Mouse (Mus musculus) forebrain, embryonic 12.5 days (tissue): ENCODE results near the gene Gm20388. TPM values are rescaled to one million over a fixed set of nuclear protein-coding genes. Genes with fewer than 3 reads are reported as not detected.

Experiments
- ATAC-seq: fragments of 200-750 bp; cut with Nextera tagmentation; 2 replicates; pipeline ENCODE4 v1.8.0; 2017; ENCODE audit warnings: moderate TSS enrichment; ENCODE audit not compliant: low FRiP score
- H3K27ac ChIP-seq: fragments of 300-500 bp; sonication (generic); 2 replicates; pipeline ENCODE4 v1.5.1; 2016; ENCODE audit warnings: mild to moderate bottlenecking
- H3K27me3 ChIP-seq: fragments of 300-500 bp; sonication (generic); 2 replicates; pipeline ENCODE4 v1.6.1; 2016; ENCODE audit warnings: mild to moderate bottlenecking
- H3K36me3 ChIP-seq: fragments of 300-500 bp; sonication (generic); replicated peaks from 2 replicates; pipeline ENCODE4 v1.6.1; 2016; ENCODE audit warnings: mild to moderate bottlenecking
- H3K4me1 ChIP-seq: fragments of 300-500 bp; sonication (generic); 2 replicates; pipeline ENCODE4 v1.6.1; 2016
- H3K4me2 ChIP-seq: fragments of 300-500 bp; sonication (generic); 2 replicates; pipeline ENCODE4 v1.6.1; 2016; ENCODE audit warnings: mild to moderate bottlenecking, moderate library complexity
- H3K4me3 ChIP-seq: fragments of 300-500 bp; sonication (generic); replicated peaks from 2 replicates; pipeline ENCODE4 v1.5.1; 2016; ENCODE audit warnings: mild to moderate bottlenecking
- H3K9ac ChIP-seq: fragments of 300-500 bp; sonication (generic); 2 replicates; pipeline ENCODE4 v1.6.1; 2016; ENCODE audit warnings: mild to moderate bottlenecking
- H3K9me3 ChIP-seq: fragments of 300-500 bp; sonication (generic); 2 replicates; pipeline ENCODE4 v1.6.1; 2016
- WGBS: fragments of 180-500 bp; shearing (Covaris S2); methylation state at CpG from one replicate; pipeline ENCODE4 v1.1.7; 2016; 5-methylcytosine and 5-hydroxymethylcytosine counted together
- polyA plus RNA-seq: library from polyadenylated mRNA; unstranded; fragments of >200 nt; fragmentation: Nextera tagmentation; extraction: Ambion mirVana; gene quantifications from 2 replicates; pipeline ENCODE4 v1.2.1, GENCODE M21; 2016

The Gm20388 gene
- polyA plus RNA-seq, 1 experiment from 2014 or later, result not detected

DNA sequence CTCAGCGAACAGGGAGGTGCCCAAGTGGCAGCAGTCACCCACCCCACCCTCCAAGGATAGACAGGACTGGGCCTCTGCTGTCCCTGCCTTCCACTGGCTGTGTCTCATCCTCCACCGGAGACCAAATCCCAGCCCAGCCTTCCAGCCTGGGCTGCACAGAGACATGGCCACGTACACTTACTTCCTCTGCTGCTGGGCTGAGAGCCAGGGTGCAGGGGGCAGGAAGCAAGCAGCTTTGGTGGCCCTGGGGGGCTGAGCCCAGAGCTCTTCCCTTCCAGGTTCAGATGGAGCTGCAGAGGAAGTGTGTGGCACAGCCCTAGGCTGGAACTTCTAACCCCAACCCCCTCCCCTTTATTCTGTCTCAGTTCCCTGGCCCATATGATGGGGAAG, 2420.5 kb downstream of the Gm20388 start:
- H3K4me1 ChIP-seq, result peaks cover 34% of the 10 kb centered on the region
- no peak for ATAC-seq
- 84% methylated on average over 3 of the region's 3 CpGs for WGBS
- H3K9me3 ChIP-seq, result no peaks in the 10 kb centered on the region
- H3K4me2 ChIP-seq, result no peak overlapping the region
- H3K36me3 ChIP-seq, result no peaks in the 10 kb centered on the region
- H3K4me3 ChIP-seq, result no peak overlapping the region
- no peak overlapping the region for H3K9ac ChIP-seq
- peaks cover 33% of the 10 kb centered on the region for H3K27me3 ChIP-seq
- no peak overlapping the region for H3K27ac ChIP-seq

DNA sequence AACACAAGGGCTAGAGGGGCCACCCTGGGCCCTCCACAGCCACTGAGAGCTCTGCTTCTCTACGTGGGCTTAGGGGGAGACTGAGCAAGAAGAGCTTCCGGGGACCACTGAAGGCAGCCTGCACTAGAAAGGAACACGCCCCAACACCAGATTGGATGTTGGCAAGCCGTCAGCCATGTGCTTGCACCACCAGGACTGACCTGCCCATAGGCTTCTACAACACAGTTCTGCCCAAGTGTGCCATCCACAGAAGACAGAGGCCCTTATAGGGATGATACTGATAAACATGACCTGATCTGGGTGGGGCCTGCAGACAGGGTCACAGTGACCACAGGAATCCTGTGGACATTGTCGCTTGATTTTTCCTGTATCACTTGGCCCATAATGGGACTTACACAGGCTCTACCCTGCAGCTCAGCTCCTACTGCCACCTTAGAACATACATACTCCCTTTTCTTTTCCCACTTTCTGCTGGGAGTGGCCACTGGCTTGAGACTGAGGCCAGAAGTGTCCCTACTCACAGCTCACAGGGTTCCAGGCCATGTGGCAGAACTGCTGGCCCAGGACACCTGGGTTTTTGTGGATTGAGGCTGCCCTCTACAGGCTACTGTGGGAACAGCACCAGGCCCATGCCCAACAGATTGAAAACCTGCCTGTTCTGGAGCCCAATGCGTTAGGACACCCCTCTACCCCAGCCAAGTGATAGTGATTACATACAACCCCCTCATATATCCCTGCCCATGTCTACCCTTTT, 2422.3 kb downstream of the Gm20388 start:
- no peaks in the 10 kb centered on the region for H3K9me3 ChIP-seq
- H3K4me1 ChIP-seq, result peaks cover 40% of the 10 kb centered on the region
- H3K4me3 ChIP-seq, result no peak overlapping the region
- WGBS, result 64% methylated on average over 6 of the region's 6 CpGs
- H3K27ac ChIP-seq, result no peak overlapping the region
- H3K9ac ChIP-seq, result no peak overlapping the region
- ATAC-seq, result no peak
- no peak overlapping the region for H3K4me2 ChIP-seq
- peaks cover 51% of the 10 kb centered on the region for H3K27me3 ChIP-seq
- no peaks in the 10 kb centered on the region for H3K36me3 ChIP-seq

DNA sequence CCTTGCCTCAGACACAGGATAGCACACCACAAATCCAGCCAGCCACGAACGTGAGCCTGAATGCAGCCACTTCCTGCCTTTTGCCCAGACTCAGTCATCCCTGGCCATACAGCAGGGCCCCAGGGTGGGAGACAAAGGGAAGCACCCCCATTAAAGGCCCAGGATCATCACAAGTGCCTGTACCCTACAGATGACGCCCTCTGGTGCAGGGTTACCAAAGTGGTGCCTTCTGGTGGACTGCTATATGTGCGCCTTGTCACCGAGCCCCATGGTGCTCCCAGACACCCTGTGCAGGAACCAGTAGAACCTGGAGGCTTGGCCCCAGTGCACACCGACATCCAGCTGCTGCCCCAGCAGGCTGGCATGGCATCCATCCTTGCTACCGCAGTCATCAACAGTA, 2422.9 kb downstream of the Gm20388 start:
- H3K4me1 ChIP-seq, result peaks cover 36% of the 10 kb centered on the region
- H3K4me2 ChIP-seq, result no peak overlapping the region
- H3K4me3 ChIP-seq, result no peak overlapping the region
- WGBS, result 77% methylated on average over 7 of the region's 7 CpGs
- H3K27ac ChIP-seq, result no peak overlapping the region
- H3K9me3 ChIP-seq, result no peaks in the 10 kb centered on the region
- peaks cover 57% of the 10 kb centered on the region for H3K27me3 ChIP-seq
- H3K9ac ChIP-seq, result no peak overlapping the region
- no peak for ATAC-seq
- no peaks in the 10 kb centered on the region for H3K36me3 ChIP-seq

DNA sequence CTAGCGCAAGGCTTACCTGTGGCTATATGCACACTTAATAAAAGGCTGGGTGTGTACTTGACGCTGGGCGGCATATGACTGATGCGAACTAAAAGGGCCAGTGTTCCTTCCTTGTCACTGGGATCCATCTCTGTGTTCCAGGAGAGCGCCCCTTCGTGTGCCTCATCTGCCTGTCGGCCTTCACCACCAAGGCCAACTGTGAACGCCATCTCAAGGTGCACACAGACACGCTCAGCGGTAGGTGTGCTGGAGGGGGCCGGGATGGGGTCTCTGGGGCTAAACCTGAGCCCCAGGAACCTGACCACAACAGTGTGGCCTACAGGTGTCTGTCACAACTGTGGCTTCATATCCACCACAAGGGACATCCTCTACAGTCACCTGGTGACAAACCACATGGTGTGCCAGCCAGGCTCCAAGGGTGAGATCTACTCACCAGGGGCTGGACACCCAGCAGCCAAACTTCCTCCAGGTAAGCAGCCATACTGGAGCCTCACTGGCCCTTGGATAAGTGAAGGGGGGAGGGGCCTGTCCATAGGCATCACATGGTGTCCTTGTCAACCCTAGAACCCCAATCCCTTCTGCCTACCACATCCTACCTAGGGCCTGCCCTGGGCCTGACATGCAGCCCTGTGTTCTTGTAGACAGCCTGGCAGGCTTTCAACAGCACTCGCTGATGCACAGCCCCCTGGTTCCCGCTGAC, 2424.3 kb downstream of the Gm20388 start:
- no peaks in the 10 kb centered on the region for H3K36me3 ChIP-seq
- H3K27ac ChIP-seq, result no peak overlapping the region
- 81% methylated on average over 13 of the region's 13 CpGs for WGBS
- H3K4me2 ChIP-seq, result peak overlapping the region; percentile 95; the same call in 1 of the 2 replicates
- ATAC-seq, result no peak
- H3K9me3 ChIP-seq, result no peaks in the 10 kb centered on the region
- peaks cover 71% of the 10 kb centered on the region for H3K27me3 ChIP-seq
- peaks cover 24% of the 10 kb centered on the region for H3K4me1 ChIP-seq
- H3K4me3 ChIP-seq, result 0 out of 2 replicates have a peak overlapping the region, but pooled peaks have one; percentile 62
- no peak overlapping the region for H3K9ac ChIP-seq

DNA sequence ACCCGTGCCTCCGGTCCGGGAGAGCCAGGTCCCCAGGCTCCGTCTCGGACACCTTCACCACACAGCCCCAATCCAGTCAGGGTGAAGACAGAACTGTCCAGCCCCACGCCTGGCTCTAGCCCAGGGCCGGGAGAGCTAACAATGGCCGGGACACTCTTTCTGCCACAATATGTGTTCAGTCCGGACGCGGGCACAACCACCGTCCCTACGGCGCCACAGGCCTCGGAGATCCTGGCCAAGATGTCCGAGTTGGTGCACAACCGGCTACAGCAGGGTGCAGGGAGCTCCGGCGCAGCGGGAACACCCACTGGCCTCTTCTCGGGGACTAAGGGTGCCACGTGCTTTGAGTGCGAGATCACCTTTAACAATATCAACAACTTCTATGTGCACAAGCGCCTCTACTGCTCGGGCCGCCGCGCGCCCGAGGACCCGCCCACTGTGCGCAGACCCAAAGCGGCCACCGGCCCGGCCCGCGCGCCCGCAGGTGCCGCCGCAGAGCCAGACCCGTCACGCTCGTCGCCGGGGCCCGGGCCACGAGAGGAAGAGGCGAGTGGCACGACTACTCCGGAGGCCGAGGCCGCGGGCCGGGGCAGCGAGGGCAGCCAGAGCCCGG, 2425.1 kb downstream of the Gm20388 start:
- WGBS, result 7% methylated on average over 57 of the region's 57 CpGs
- Histone ChIP-seq H3K9me3 (no peaks in the 10 kb centered on the region), H3K27ac (no peak overlapping the region), H3K36me3 (no peaks in the 10 kb centered on the region), H3K9ac (peak overlapping the region; percentile 55), H3K4me1 (peaks cover 19% of the 10 kb centered on the region), H3K27me3 (peaks cover 79% of the 10 kb centered on the region), H3K4me2 (peak overlapping the region; percentile 95), H3K4me3 (peak overlapping the region; percentile 62)
- ATAC-seq, result peak; percentile 66

DNA sequence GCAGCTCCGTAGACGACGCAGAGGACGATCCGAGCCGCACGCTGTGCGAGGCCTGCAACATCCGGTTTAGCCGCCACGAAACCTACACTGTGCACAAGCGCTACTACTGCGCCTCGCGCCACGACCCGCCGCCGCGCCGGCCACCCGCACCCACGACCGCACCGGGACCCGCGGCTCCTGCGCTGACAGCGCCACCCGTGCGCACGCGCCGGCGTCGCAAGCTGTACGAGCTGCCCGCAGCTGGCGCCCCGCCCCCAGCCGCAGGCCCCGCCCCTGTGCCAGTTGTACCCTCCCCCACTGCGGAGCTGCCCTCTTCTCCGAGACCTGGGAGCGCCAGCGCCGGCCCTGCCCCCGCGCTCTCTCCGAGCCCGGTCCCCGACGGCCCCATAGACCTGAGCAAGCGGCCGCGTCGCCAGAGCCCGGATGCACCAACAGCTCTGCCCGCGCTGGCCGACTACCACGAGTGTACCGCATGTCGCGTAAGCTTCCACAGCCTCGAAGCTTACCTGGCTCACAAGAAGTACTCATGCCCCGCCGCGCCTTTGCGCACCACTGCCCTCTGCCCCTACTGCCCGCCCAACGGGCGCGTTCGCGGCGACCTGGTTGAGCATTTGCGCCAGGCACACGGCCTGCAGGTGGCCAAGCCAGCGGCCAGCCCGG, 2425.7 kb downstream of the Gm20388 start:
- peak overlapping the region; percentile 55 for H3K9ac ChIP-seq
- peaks cover 86% of the 10 kb centered on the region for H3K27me3 ChIP-seq
- no peaks in the 10 kb centered on the region for H3K36me3 ChIP-seq
- WGBS, result 3% methylated on average over 75 of the region's 81 CpGs
- H3K4me1 ChIP-seq, result peaks cover 19% of the 10 kb centered on the region
- no peak overlapping the region for H3K27ac ChIP-seq
- peak overlapping the region; percentile 62 for H3K4me3 ChIP-seq
- peak; percentile 75 for ATAC-seq
- peak overlapping the region; percentile 95 for H3K4me2 ChIP-seq
- no peaks in the 10 kb centered on the region for H3K9me3 ChIP-seq

DNA sequence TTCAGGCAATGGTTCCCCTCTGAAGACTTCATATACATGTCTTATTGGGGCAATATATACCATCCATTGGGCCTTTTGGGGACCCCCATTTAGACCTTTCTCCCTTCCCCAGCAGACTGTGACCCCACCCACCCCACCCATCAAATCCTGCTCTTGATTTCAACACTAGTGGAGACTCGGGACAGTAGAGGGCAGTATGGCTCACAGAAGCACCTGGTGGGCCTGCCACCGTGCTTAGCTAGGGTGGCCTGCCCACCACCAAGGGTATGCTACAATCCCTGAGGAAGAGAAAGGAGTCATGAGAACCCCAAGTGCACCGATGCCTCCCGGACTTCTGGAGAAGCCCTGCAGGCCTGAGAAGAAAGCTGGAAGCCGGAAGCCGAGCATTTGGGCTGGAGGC, 2428.2 kb downstream of the Gm20388 start:
- 47% methylated on average over 6 of the region's 6 CpGs for WGBS

DNA sequence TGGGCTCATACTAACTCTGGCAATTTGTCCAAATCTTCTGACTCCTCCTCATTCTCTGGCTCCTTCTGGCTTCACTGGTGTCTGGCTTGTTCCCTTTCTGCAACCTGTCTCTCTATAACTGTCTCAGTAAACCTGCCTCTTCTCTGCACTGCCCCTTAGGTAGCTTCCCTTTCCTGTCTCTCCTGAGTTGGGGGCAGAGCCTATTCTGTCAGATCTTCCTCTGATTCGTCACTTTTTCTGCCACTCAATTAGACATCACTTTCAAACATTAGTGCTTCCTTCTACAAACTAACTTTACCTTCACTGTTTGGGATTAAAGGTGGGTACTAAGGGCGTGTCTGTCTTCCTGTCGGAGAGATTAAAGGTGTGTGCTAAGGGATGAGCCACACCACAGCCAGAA, 2430.1 kb downstream of the Gm20388 start:
- 84% methylated on average over 3 of the region's 3 CpGs for WGBS
- peaks cover 34% of the 10 kb centered on the region for H3K4me1 ChIP-seq
- H3K4me2 ChIP-seq, result no peak overlapping the region
- no peak for ATAC-seq
- H3K4me3 ChIP-seq, result no peak overlapping the region
- peaks cover 99% of the 10 kb centered on the region for H3K27me3 ChIP-seq
- no peak overlapping the region for H3K9ac ChIP-seq
- H3K9me3 ChIP-seq, result no peaks in the 10 kb centered on the region
- no peaks in the 10 kb centered on the region for H3K36me3 ChIP-seq
- no peak overlapping the region for H3K27ac ChIP-seq

More for the DNA sequence above, 2428.2 kb downstream of the Gm20388 start:
- Histone ChIP-seq H3K4me3 (no peak overlapping the region), H3K9me3 (no peaks in the 10 kb centered on the region), H3K4me1 (peaks cover 31% of the 10 kb centered on the region), H3K27ac (no peak overlapping the region), H3K27me3 (peaks cover 99% of the 10 kb centered on the region), H3K9ac (no peak overlapping the region), H3K36me3 (no peaks in the 10 kb centered on the region), H3K4me2 (no peak overlapping the region)
- ATAC-seq, result no peak

DNA sequence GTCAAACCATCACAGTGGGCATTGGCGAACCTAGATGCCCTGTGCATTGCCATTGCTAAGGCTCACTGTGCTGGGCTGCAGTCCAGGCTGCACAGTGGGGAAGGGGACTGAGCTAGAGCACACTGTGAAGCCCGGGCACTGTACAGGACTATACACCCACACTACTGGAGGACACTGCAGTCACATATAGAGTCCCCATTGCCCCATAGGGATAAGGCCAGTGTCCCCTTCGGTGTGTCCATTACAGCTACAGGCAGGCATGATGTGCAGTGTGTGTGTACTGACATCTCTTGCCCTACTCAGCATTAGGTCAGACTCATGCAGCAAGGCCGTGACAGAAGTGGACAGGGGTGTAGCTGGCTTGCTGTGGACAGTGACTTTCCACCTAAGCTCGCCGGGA, 2431.1 kb downstream of the Gm20388 start:
- ATAC-seq, result no peak
- H3K27me3 ChIP-seq, result peaks cover 97% of the 10 kb centered on the region
- no peak overlapping the region for H3K4me3 ChIP-seq
- no peak overlapping the region for H3K27ac ChIP-seq
- H3K9ac ChIP-seq, result no peak overlapping the region
- no peak overlapping the region for H3K4me2 ChIP-seq
- WGBS, result 77% methylated on average over 6 of the region's 6 CpGs
- peaks cover 24% of the 10 kb centered on the region for H3K4me1 ChIP-seq
- H3K9me3 ChIP-seq, result no peaks in the 10 kb centered on the region
- no peaks in the 10 kb centered on the region for H3K36me3 ChIP-seq

DNA sequence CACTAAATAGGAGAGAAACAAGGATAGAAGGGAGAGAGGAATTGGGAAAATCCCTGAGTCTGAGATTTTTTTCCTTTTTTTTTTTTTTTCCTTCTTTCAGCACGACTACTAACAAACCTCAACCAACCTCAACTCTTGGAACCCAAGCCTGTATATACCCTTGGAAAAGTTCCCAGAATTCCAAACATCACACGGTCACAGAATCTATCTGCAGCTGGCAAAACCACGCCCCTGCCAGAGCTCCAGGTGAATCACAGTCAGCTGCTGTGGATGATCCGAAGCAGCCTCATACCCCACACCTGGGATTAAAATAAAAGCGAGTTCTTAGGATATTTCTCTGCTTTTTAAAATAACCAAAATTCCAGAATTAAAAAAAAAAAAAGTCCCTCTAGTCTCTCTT, 2431.7 kb downstream of the Gm20388 start:
- WGBS, result 56% methylated on average over 5 of the region's 5 CpGs
- Histone ChIP-seq H3K4me1 (peaks cover 21% of the 10 kb centered on the region), H3K36me3 (no peaks in the 10 kb centered on the region), H3K27ac (no peak overlapping the region), H3K9ac (no peak overlapping the region), H3K4me3 (no peak overlapping the region), H3K27me3 (peaks cover 95% of the 10 kb centered on the region), H3K9me3 (no peaks in the 10 kb centered on the region), H3K4me2 (no peak overlapping the region)
- no peak for ATAC-seq

DNA sequence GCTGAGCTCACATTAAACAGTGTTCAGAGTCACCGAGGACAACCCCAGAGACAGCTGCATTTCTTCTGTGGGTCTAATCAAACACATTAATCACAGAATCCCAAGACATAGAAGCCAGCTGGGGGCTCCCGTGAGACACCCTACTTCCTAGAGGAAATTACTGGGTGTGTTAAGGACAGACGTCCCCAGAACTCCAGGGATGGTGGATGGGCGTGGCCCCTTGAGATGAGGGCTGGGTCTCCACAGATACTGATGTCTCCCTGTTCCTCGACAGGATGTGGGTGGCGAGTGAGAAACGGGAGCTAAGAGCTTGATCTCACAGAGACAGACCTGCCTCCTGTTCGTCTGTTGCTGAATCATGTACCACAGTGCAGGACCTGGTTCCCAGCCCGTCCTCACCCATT, 2432.2 kb downstream of the Gm20388 start:
- no peaks in the 10 kb centered on the region for H3K9me3 ChIP-seq
- H3K4me1 ChIP-seq, result peaks cover 21% of the 10 kb centered on the region
- H3K36me3 ChIP-seq, result no peaks in the 10 kb centered on the region
- peaks cover 94% of the 10 kb centered on the region for H3K27me3 ChIP-seq
- H3K4me2 ChIP-seq, result peak overlapping the region; percentile 49
- H3K9ac ChIP-seq, result no peak overlapping the region
- no peak overlapping the region for H3K4me3 ChIP-seq
- 7% methylated on average over 9 of the region's 9 CpGs for WGBS
- no peak for ATAC-seq
- no peak overlapping the region for H3K27ac ChIP-seq

DNA sequence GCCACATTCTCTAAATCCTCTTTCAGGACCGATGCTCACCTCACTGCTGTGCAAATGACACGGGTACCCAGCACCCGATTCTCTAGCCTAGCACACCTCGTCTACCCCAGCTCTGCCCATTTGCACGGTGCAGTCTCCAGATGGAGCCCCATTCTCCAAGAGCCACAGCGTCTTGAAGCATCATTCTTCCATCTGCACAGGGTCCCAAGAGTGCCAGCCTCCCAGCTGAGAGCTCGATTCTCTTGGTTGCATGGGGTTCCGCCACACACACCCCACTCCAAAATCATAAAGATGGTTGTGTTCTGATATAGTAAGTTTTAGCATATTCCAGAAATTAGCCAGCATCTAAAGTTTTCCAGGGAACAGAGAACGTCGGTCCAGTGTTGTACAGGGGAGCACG, 2432.7 kb downstream of the Gm20388 start:
- no peak overlapping the region; the same call in 1 of the 2 replicates for H3K9ac ChIP-seq
- H3K4me2 ChIP-seq, result peak overlapping the region; percentile 49
- H3K36me3 ChIP-seq, result no peaks in the 10 kb centered on the region
- peaks cover 21% of the 10 kb centered on the region for H3K4me1 ChIP-seq
- WGBS, result 3% methylated on average over 11 of the region's 11 CpGs
- no peak overlapping the region for H3K27ac ChIP-seq
- peaks cover 94% of the 10 kb centered on the region for H3K27me3 ChIP-seq
- H3K9me3 ChIP-seq, result no peaks in the 10 kb centered on the region
- H3K4me3 ChIP-seq, result peak overlapping the region; percentile 25
- no peak for ATAC-seq
